Mouse (Mus musculus) erythroblast, embryonic 14.5 days (primary cell): ENCODE measurements around the gene Ltbp1.

Source experiments
- GATA1 ChIP-seq: IDR thresholded peaks from 2 replicates; pipeline ENCODE4 v1.6.1; 2012; ENCODE audit warnings: low read length, inconsistent platforms, mixed read lengths
- TAL1 ChIP-seq: IDR thresholded peaks from 3 replicates; pipeline ENCODE4 v1.6.1; 2012; ENCODE audit warnings: low read length, inconsistent platforms, mixed read lengths

- TF ChIP-seq GATA1 = no peak
- TF ChIP-seq TAL1 = no peak
These were observed 200.9 kb downstream of the Ltbp1 start for GRCm38 (mm10) chr17:75206281-75206680.
